Mouse (Mus musculus) kidney, postnatal 25 days (tissue): ENCODE results near the gene Epm2aip1.

Experiments
- DNase-seq, 2 experiments: peaks; one replicate each; pipeline ENCODE4 v3.0.0; 2021; ENCODE audit warnings: mixed read lengths in 2 of 2

The Epm2aip1 gene

GRCm38 (mm10) chr9:111289294-111289831 lies 17.6 kb downstream of the Epm2aip1 start:
- DNase-seq, result peak; percentile 56 to 71

- DNase-seq, result peak; percentile 83 to 84
Observed at GRCm38 (mm10) chr9:111289832-111290339, 18.2 kb downstream of the Epm2aip1 start.

- DNase-seq, result no peak
Observed at GRCm38 (mm10) chr9:111290539-111291100, 18.9 kb downstream of the Epm2aip1 start.

- DNase-seq, result no peak
Observed at GRCm38 (mm10) chr9:111293234-111293633, 21.5 kb downstream of the Epm2aip1 start.

GRCm38 (mm10) chr9:111294911-111295310 lies 23.2 kb downstream of the Epm2aip1 start:
- no peak for DNase-seq

GRCm38 (mm10) chr9:111295323-111295722 lies 23.6 kb downstream of the Epm2aip1 start:
- no peak for DNase-seq

- no peak for DNase-seq
Observed at GRCm38 (mm10) chr9:111296433-111296832, 24.7 kb downstream of the Epm2aip1 start.

GRCm38 (mm10) chr9:111298606-111299005 lies 26.9 kb downstream of the Epm2aip1 start:
- no peak for DNase-seq

- DNase-seq, result no peak
Observed at GRCm38 (mm10) chr9:111302196-111302831, 30.6 kb downstream of the Epm2aip1 start.

- no peak for DNase-seq
Observed at GRCm38 (mm10) chr9:111304036-111304435, 32.3 kb downstream of the Epm2aip1 start.

GRCm38 (mm10) chr9:111306142-111306541 lies 34.4 kb downstream of the Epm2aip1 start:
- DNase-seq, result no peak

GRCm38 (mm10) chr9:111311031-111311842 lies 39.5 kb downstream of the Epm2aip1 start, which contains the start of gene Trank1:
Gene Trank1 (plus strand): TSS chr9:111311739.
- DNase-seq, result peak in 1 of 2 experiments; percentile 38

- DNase-seq, result no peak
Observed at GRCm38 (mm10) chr9:111311843-111312441, 40.2 kb downstream of the Epm2aip1 start.

GRCm38 (mm10) chr9:111312442-111313141 lies 40.9 kb downstream of the Epm2aip1 start:
- no peak for DNase-seq

GRCm38 (mm10) chr9:111313299-111313698 lies 41.6 kb downstream of the Epm2aip1 start:
- DNase-seq, result no peak

- no peak for DNase-seq
Observed at GRCm38 (mm10) chr9:111313793-111314192, 42.1 kb downstream of the Epm2aip1 start.

GRCm38 (mm10) chr9:111314219-111314618 lies 42.5 kb downstream of the Epm2aip1 start:
- DNase-seq, result peak in 1 of 2 experiments; percentile 64

GRCm38 (mm10) chr9:111320912-111321311 lies 49.2 kb downstream of the Epm2aip1 start:
- DNase-seq, result no peak

GRCm38 (mm10) chr9:111324881-111325280 lies 53.2 kb downstream of the Epm2aip1 start:
- DNase-seq, result no peak
